Mouse (Mus musculus): Measurements from ENCODE around the gene Gm14399. TPM values are rescaled to one million over a fixed set of nuclear protein-coding genes. Genes with fewer than 3 reads are reported as not detected.
"Not testable (repeated sequence)": the region's sequence is repeated elsewhere in the genome, so short reads cannot be mapped to it uniquely, and the experiment has no call there.

Gm14399 gene
- polyA plus RNA-seq, 1 experiment from 2014 or later = 6.2 TPM

GRCm38 (mm10) chr2:175141118-175141992 is 457 bp downstream of the Gm14399 start:
- H3K4me1 ChIP-seq; H3K27me3 ChIP-seq (ENCODE audit: low read depth, poor library complexity, severe bottlenecking); H3K9me3 ChIP-seq (replicated peaks); H3K36me3 ChIP-seq; H3K27ac ChIP-seq: not testable (repeated sequence)
- peak overlapping the region; percentile 50 for H3K4me3 ChIP-seq
- peak; percentile 29 for DNase-seq (ENCODE audit: low spot score)
- 7% methylated on average over 25 of the region's 25 CpGs for WGBS

- H3K9me3 ChIP-seq (replicated peaks); H3K4me1 ChIP-seq; H3K4me3 ChIP-seq; H3K27me3 ChIP-seq (ENCODE audit: low read depth, poor library complexity, severe bottlenecking); H3K27ac ChIP-seq; H3K36me3 ChIP-seq; DNase-seq (ENCODE audit: low spot score): not testable (repeated sequence)
Observed at GRCm38 (mm10) chr2:175140624-175141023, 1.2 kb downstream of the Gm14399 start.

Other genes starting within 250 kb of the Gm14399 start
- gene Gm14444, start 131.8 kb downstream of the Gm14399 start, polyA plus RNA-seq (2016; fragmentation: Nextera tagmentation; extraction: Ambion mirVana) = not detected in 2 replicates
- 0.33 TPM in 1 of 2 replicates, not detected in the other for gene Gm14393, start 74.2 kb downstream of the Gm14399 start, polyA plus RNA-seq (2016; fragmentation: Nextera tagmentation; extraction: Ambion mirVana)
- gene Gm14443, start 33.9 kb upstream of the Gm14399 start, polyA plus RNA-seq (2016; fragmentation: Nextera tagmentation; extraction: Ambion mirVana) = 0.83 and 1.2 TPM in 2 replicates
- gene Gm14391, start 64.9 kb upstream of the Gm14399 start, polyA plus RNA-seq (2016; fragmentation: Nextera tagmentation; extraction: Ambion mirVana) = 5.8 and 6.7 TPM in 2 replicates
- gene Gm14440, start 133.1 kb upstream of the Gm14399 start, polyA plus RNA-seq (2016; fragmentation: Nextera tagmentation; extraction: Ambion mirVana) = 4.5 and 4.6 TPM in 2 replicates
- gene Gm4631, start 196.2 kb upstream of the Gm14399 start, polyA plus RNA-seq (2016; fragmentation: Nextera tagmentation; extraction: Ambion mirVana) = 18.8 and 21.4 TPM in 2 replicates
- gene Zfp968, start 230.4 kb upstream of the Gm14399 start, polyA plus RNA-seq (2016; fragmentation: Nextera tagmentation; extraction: Ambion mirVana) = 4.9 and 5.3 TPM in 2 replicates